Mouse (Mus musculus): ENCODE data around the gene Eif2ak4.

Gene Eif2ak4

DNA sequence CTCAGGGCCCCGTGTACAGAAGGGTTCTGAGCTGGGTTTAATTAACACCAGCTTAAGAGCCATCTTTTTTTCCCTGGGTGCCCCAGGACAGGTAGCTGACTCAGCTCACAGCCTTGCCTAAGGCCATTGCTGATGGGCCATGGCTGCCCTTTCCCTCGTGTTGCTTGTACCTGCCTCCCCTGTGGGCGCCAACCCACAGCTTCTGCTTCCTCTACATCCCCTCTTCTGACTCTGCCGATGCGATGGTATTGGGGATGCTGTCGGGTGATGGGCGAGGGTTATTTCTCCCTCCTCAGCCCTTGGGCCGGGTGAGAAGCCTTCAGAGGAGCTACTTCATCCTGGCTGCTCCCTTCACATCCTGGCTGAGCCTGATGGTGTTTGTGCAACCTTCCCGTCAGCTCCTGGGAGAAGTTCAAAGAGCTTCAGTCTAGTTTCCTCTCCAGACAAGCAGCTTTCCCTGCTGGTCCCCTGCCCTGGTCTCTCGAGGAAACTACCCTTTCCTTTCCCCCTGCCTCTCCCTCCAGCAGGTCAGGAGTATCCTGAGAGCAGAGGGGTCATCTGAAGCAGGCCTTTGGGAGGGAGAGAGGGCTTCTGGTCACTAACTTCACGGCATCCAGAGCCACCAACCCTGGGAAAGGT, 123.5 kb downstream of the Eif2ak4 start:
- no peak for DNase-seq

- DNase-seq = no peak
Observed at GRCm38 (mm10) chr2:118512418-118513377, 124.3 kb downstream of the Eif2ak4 start.

DNA sequence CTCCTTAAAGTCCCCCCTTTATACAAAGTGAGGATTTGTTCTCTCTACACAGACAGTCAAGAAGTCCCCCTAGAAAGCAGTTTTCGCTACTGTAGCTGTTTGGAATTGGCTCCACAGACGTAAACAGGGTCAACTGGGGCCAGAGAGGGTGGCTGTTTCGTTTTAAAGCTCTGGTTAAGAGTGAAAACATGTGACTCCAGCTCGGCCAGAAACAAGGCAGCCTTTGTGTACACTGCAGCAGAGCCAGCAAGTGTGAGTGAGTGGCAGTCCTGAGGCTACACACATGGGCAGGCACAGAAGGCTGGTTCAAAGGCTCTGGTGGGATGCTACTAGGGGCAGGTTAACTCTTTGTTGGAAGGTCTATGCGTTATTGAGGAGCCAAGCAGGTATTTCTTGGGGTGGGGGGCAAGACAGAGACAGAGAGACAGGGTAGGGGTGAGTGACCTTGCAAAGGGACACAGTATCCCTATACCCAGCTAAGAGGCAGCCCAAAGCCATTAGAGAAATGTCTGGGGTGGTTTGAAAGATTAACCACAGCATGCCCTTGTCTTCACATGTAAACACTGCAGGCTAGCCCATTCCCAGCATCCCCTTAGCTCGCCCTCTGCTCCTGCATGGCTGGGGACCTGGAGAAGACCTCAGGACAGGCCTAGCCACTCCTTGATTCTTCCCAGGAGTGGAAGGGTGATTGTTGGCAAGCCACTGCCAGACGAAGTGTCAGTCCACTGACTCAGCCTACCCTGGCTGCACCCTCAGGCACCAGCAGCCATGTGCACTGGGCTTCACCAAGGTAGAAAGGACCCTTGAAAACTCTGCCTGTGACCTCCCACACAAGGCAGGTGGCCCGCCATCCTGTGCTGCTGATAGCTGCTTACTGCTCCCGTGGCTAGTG, 131.9 kb downstream of the Eif2ak4 start:
- DNase-seq = peak; percentile 72 to 80

DNA sequence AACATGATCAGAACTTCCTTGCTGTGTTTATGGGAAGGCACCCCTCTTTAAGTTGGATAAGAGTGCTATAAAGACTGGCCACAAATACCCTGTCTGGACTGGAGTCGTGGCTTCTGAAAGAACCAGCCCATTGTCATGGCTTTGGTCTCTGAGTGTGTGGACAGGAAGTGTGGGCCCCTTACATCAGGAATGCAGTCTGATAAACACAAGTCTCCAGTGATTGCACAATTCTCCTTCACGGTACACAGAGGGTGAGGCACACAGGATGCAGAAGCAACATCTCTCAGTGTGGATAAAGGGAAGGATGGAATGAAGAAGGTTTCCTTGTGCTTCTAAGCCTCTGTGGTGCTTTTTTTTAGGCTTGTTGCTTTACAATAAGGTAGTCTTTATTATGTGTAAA, 133.8 kb downstream of the Eif2ak4 start:
- DNase-seq = peak; percentile 49 to 73

DNA sequence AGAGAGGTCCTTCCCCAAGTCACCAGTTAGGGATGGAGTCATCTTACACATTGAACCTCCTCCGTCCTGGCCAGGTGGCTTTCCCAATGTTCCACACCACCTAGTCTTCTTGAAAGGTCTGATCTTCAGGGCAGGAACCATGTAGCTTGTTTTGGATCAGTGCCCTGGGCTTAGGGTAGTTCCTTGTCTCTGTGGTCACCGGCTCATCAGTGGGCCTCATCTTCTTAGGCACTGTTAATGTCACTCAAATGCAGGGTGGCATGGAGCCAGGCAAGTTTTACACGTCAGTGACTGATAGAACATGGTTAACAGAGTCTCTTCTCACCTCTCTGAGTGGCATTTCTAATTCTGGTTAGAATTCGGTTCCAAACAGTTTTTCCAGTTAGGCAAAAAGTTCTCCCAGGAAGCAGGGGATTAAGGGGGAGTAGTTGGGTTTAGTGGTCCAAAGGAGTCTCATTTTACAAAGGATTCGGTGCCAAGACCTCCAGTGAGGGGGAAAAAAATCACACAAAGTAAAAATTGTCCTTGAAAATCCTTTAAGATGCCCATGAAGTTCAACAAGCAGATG, 134.8 kb downstream of the Eif2ak4 start:
- DNase-seq = no peak

DNA sequence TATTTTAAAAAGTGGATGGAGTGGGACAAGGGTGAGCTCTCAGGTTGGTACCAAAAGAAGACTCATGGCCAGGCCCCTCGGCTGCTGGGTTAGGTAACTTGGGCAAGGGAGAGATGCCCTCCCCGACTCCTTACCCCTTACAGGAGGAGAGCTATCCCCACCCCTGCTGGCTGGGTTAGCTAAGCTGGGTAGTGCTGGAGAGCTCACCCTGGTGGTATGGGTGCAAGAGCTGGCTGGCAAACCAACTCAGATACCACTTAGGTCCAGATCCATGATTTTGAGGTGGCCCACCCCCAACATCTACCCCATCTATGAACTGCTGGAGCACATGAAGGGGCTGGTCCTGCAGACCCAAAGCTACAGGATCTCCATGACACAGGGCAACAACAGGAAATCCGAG, 136.4 kb downstream of the Eif2ak4 start:
- DNase-seq = no peak
